Mouse (Mus musculus): ENCODE data around the gene Fitm2. TPM values are rescaled to one million over a fixed set of nuclear protein-coding genes. Genes with fewer than 3 reads are reported as not detected.

Fitm2 gene
- polyA plus RNA-seq, 1 experiment: 21.5 TPM

DNA sequence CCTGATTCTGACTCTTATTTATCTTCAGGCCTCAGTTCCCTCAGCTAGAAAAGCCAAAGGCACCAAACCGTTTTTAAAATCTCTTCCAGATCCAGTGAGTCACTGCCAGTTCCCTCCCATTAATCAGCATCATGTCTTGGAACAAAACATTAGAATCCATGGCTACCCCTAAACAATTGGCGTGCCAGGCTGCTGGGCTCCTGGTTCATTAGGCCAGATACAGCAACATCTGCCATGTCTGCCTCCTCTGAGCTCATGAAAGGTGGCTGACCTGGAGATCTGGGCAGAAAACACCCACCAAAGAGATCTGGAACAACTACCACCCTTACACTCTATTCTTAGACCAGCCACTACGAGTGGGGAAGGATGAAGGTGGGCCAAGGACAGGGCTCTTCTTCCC, 1.3 kb downstream of the Fitm2 start:
- DNase-seq: no peak
- peak overlapping the region; percentile 5 for H3K4me3 ChIP-seq (replicated peaks; ENCODE audit: insufficient read depth, low read depth, low read length)
- TF ChIP-seq CTCF (IDR thresholded peaks at IDR 0.05; ENCODE audit: borderline replicate concordance, insufficient read depth, low read depth, low read length) (no peak), POLR2A (IDR thresholded peaks at IDR 0.05; ENCODE audit: borderline replicate concordance, insufficient read depth, low read length) (no peak)
- no peak overlapping the region for H3K27ac ChIP-seq (ENCODE audit: insufficient read depth, low read length)
- no peaks in the 10 kb centered on the region for H3K27me3 ChIP-seq (ENCODE audit: control insufficient read depth, insufficient read depth, low read length)
- WGBS: 27% methylated on average over 3 of the region's 3 CpGs
- H3K4me1 ChIP-seq (ENCODE audit: control insufficient read depth, insufficient read depth, low read length): peaks cover 2% of the 10 kb centered on the region; the same call in 1 of the 2 replicates

DNA sequence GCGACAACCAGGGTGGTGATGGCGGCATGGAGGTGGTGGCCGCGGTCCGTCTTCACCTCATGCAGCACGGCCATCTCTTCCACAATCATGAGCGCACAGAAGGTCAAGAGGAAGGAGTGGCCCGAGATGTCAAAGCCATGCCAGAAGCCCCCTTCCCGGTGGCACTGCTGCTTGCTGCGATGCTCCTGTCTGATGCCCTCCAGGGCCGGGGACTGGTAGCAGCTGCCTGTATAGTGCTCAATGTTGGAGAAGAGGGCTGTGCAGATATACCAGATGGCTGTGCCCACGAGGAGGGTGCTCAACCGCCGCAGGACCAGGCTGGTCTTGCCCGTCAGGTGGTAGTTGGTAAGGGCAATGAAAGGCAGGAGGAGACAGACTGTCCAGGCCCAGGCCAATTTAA, 2.7 kb downstream of the Fitm2 start:
- DNase-seq: no peak
- WGBS: 78% methylated on average over 15 of the region's 15 CpGs
- Histone ChIP-seq H3K4me1 (ENCODE audit: control insufficient read depth, insufficient read depth, low read length) (peaks cover 3% of the 10 kb centered on the region; the same call in 1 of the 2 replicates), H3K27me3 (ENCODE audit: control insufficient read depth, insufficient read depth, low read length) (no peaks in the 10 kb centered on the region), H3K4me3 (replicated peaks; ENCODE audit: insufficient read depth, low read depth, low read length) (no peak overlapping the region), H3K27ac (ENCODE audit: insufficient read depth, low read length) (no peak overlapping the region)
- no peak for TF ChIP-seq POLR2A (IDR thresholded peaks at IDR 0.05; ENCODE audit: borderline replicate concordance, insufficient read depth, low read length)
- no peak for TF ChIP-seq CTCF (IDR thresholded peaks at IDR 0.05; ENCODE audit: borderline replicate concordance, insufficient read depth, low read depth, low read length)

DNA sequence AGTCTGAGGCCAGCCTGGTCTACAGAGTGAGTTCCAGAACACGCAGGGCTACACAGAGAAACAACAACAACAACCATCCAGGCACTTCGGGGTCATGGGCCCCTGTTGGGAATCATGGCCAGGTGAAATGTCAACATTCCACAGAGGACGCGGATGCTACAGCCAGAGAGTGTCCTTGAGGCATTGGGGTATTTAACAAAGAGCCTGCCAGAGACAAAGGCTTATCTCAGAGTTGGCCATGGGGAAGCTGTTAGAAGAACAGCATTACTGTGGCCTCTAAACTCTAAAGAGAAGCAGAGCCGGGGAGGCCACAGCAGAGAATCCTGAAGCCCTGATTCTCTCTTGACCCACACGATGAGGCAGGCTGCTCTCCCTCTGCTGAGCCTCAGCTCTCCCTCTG, 3.6 kb downstream of the Fitm2 start:
- WGBS: 85% methylated on average over 6 of the region's 6 CpGs
- TF ChIP-seq CTCF (IDR thresholded peaks at IDR 0.05; ENCODE audit: borderline replicate concordance, insufficient read depth, low read depth, low read length) (no peak), POLR2A (IDR thresholded peaks at IDR 0.05; ENCODE audit: borderline replicate concordance, insufficient read depth, low read length) (no peak)
- Histone ChIP-seq H3K4me3 (replicated peaks; ENCODE audit: insufficient read depth, low read depth, low read length) (no peak overlapping the region), H3K27me3 (ENCODE audit: control insufficient read depth, insufficient read depth, low read length) (no peaks in the 10 kb centered on the region), H3K27ac (ENCODE audit: insufficient read depth, low read length) (no peak overlapping the region), H3K4me1 (ENCODE audit: control insufficient read depth, insufficient read depth, low read length) (peaks cover 11% of the 10 kb centered on the region)
- DNase-seq: no peak

DNA sequence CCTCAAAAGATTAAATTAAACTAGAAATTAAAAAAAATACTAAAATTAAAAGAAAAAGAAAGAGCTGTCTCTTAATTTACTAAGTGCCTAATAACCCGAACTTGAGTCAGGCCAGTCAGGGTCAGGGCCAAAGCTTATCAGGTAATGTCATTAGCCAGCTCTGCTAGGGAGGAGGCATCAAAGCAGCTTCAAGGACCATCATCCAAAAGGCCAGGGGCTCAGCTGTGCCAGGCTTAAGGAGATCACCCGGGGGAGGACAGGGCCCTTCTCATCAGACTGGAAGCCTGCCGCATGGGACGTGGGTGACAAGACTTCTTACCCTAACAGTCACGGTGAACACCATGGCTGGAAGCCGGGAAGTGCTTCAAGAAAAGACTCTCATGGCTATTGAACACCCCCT, 4.8 kb downstream of the Fitm2 start:
- Histone ChIP-seq H3K4me3 (replicated peaks; ENCODE audit: insufficient read depth, low read depth, low read length) (no peak overlapping the region), H3K4me1 (ENCODE audit: control insufficient read depth, insufficient read depth, low read length) (peaks cover 19% of the 10 kb centered on the region), H3K27ac (ENCODE audit: insufficient read depth, low read length) (no peak overlapping the region), H3K27me3 (ENCODE audit: control insufficient read depth, insufficient read depth, low read length) (no peaks in the 10 kb centered on the region)
- no peak for TF ChIP-seq CTCF (IDR thresholded peaks at IDR 0.05; ENCODE audit: borderline replicate concordance, insufficient read depth, low read depth, low read length)
- TF ChIP-seq POLR2A (IDR thresholded peaks at IDR 0.05; ENCODE audit: borderline replicate concordance, insufficient read depth, low read length): no peak
- no peak for DNase-seq
- WGBS: 90% methylated on average over 6 of the region's 6 CpGs

DNA sequence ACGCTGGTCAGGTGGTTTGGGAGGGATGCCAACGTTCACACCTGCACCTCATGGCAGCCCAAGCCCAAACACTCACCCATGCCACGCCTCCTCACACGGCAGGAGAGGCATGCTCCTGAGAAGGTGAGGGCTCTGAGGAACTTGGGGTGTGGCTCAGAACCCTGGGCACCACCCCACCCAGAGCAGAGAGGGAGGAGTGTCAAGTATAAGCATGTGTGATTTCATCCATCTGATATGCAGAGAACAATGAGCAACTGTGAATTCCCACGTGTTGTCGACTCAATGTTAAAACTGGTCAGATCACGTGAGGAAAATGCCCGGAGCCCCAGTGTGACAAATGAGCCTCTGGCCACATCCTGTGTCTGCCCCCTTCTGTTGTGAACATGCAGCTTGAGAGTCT, 5.7 kb downstream of the Fitm2 start:
- Histone ChIP-seq H3K27me3 (ENCODE audit: control insufficient read depth, insufficient read depth, low read length) (no peaks in the 10 kb centered on the region), H3K4me1 (ENCODE audit: control insufficient read depth, insufficient read depth, low read length) (peaks cover 19% of the 10 kb centered on the region), H3K4me3 (replicated peaks; ENCODE audit: insufficient read depth, low read depth, low read length) (no peak overlapping the region), H3K27ac (ENCODE audit: insufficient read depth, low read length) (no peak overlapping the region)
- TF ChIP-seq CTCF (IDR thresholded peaks at IDR 0.05; ENCODE audit: borderline replicate concordance, insufficient read depth, low read depth, low read length) (no peak), POLR2A (IDR thresholded peaks at IDR 0.05; ENCODE audit: borderline replicate concordance, insufficient read depth, low read length) (no peak)
- no peak for DNase-seq
- 67% methylated on average over 8 of the region's 8 CpGs for WGBS

DNA sequence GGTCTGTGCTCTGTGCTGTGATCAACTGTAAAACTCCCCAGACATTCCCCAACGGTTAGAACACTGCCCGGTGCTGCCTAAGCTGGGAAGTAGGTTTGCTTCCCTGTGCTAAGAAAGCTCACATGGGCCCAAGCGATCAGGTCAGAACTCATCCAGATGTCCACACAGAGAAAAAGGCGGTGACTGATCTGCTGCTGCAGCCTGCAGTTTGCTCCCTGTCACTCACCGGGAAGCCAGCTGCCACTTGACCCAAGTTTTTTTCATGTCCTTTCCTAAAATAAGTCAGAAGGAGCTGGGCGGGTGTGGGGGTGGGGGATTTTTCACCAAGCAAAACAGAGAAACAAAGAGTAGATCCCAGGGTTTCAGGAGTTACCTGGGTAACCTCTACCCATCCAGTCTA, 7.9 kb downstream of the Fitm2 start:
- WGBS: 59% methylated on average over 6 of the region's 6 CpGs
- TF ChIP-seq POLR2A (IDR thresholded peaks at IDR 0.05; ENCODE audit: borderline replicate concordance, insufficient read depth, low read length) (no peak), CTCF (IDR thresholded peaks at IDR 0.05; ENCODE audit: borderline replicate concordance, insufficient read depth, low read depth, low read length) (no peak)

DNA sequence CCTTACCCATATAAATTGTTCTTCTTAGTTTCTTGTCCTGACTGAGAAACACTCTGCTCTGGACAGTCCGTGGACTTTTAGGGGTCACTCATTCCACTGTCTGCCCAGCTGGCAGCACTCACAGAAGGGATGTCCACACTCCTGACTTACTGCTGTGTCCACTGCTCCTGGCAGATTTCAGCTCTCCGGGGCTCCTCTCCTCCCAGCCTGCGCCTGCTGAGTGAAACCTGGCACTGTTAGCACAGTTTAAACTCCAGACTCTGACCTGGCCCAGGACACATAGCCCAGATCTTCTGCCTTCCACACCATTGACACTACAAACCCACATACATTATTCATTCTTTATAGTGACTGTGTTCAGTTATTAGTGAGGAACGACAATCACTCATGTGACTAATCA, 8.4 kb downstream of the Fitm2 start:
- no peak overlapping the region for H3K4me3 ChIP-seq (replicated peaks; ENCODE audit: insufficient read depth, low read depth, low read length)
- 17% methylated on average over 4 of the region's 4 CpGs for WGBS
- H3K27me3 ChIP-seq (ENCODE audit: control insufficient read depth, insufficient read depth, low read length): no peaks in the 10 kb centered on the region
- peak; percentile 43 to 47 for DNase-seq
- no peak for TF ChIP-seq POLR2A (IDR thresholded peaks at IDR 0.05; ENCODE audit: borderline replicate concordance, insufficient read depth, low read length)
- TF ChIP-seq CTCF (IDR thresholded peaks at IDR 0.05; ENCODE audit: borderline replicate concordance, insufficient read depth, low read depth, low read length): no peak
- H3K4me1 ChIP-seq (ENCODE audit: control insufficient read depth, insufficient read depth, low read length): peaks cover 19% of the 10 kb centered on the region
- no peak overlapping the region for H3K27ac ChIP-seq (ENCODE audit: insufficient read depth, low read length)

More for the DNA sequence above, 7.9 kb downstream of the Fitm2 start:
- peaks cover 19% of the 10 kb centered on the region for H3K4me1 ChIP-seq (ENCODE audit: control insufficient read depth, insufficient read depth, low read length)
- no peak for DNase-seq
- H3K27me3 ChIP-seq (ENCODE audit: control insufficient read depth, insufficient read depth, low read length): no peaks in the 10 kb centered on the region
- no peak overlapping the region for H3K4me3 ChIP-seq (replicated peaks; ENCODE audit: insufficient read depth, low read depth, low read length)
- H3K27ac ChIP-seq (ENCODE audit: insufficient read depth, low read length): no peak overlapping the region

DNA sequence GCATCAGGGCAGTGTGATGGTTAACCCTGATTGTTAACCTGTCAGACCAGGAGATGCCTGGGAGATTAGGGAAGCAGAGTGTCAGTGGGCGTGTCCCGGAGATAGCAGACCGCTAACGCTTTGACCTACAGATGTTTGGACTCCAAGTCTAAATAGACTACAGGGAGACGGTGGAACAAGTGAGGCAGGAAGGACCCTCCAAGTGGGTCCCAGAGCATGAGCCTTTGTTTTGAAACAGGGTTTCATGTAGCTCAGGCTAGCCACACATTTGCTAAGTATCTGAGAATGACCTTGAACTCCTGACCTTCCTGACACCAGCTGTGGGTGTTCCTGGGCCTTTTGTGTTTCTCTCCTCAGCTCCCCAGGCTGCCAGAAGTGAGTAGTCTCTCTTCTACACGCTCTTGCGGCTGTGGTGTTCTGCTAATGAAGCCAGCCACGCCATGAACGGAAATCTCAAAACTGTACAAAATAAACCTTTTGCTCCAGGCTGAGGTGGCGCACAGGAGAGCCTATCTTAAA, 9.1 kb downstream of the Fitm2 start:
- DNase-seq: no peak
- Histone ChIP-seq H3K27me3 (ENCODE audit: control insufficient read depth, insufficient read depth, low read length) (no peaks in the 10 kb centered on the region), H3K4me3 (replicated peaks; ENCODE audit: insufficient read depth, low read depth, low read length) (no peak overlapping the region), H3K27ac (ENCODE audit: insufficient read depth, low read length) (no peak overlapping the region), H3K4me1 (ENCODE audit: control insufficient read depth, insufficient read depth, low read length) (peaks cover 21% of the 10 kb centered on the region)
- no peak for TF ChIP-seq POLR2A (IDR thresholded peaks at IDR 0.05; ENCODE audit: borderline replicate concordance, insufficient read depth, low read length)
- no peak for TF ChIP-seq CTCF (IDR thresholded peaks at IDR 0.05; ENCODE audit: borderline replicate concordance, insufficient read depth, low read depth, low read length)
- WGBS: 79% methylated on average over 10 of the region's 10 CpGs
